Mouse (Mus musculus): ENCODE measurements around the gene Dgkz. TPM values are rescaled to one million over a fixed set of nuclear protein-coding genes. Genes with fewer than 3 reads are reported as not detected.
A peak's percentile ranks its signal among the peaks of the same experiment; 100 is the strongest.

Dgkz gene
- polyA plus RNA-seq, 2 experiments from 2014 or later = 131 to 138 TPM

GRCm38 (mm10) chr2:91993409-91993808, 17.7 kb upstream of the Dgkz start:
- no peak for ATAC-seq

GRCm38 (mm10) chr2:91989750-91990149, 14.1 kb upstream of the Dgkz start:
- no peak for ATAC-seq

GRCm38 (mm10) chr2:91987542-91987941, 11.9 kb upstream of the Dgkz start:
- peak; percentile 32 for ATAC-seq

GRCm38 (mm10) chr2:91986071-91986470, 10.4 kb upstream of the Dgkz start:
- peak; percentile 48 for ATAC-seq

GRCm38 (mm10) chr2:91984906-91985525, 9.4 kb upstream of the Dgkz start:
- ATAC-seq = peak; percentile 4

GRCm38 (mm10) chr2:91984439-91984838, 8.8 kb upstream of the Dgkz start:
- ATAC-seq = peak; percentile 98

GRCm38 (mm10) chr2:91980830-91981229, 5.2 kb upstream of the Dgkz start:
- no peak for ATAC-seq

GRCm38 (mm10) chr2:91980245-91980644, 4.6 kb upstream of the Dgkz start:
- no peak for ATAC-seq

GRCm38 (mm10) chr2:91978547-91978946, 2.9 kb upstream of the Dgkz start:
- no peak for ATAC-seq

- ATAC-seq = peak; percentile 43
Measured at GRCm38 (mm10) chr2:91977960-91978359, 2.3 kb upstream of the Dgkz start.

- ATAC-seq = no peak
Measured at GRCm38 (mm10) chr2:91973416-91974135, 2.1 kb downstream of the Dgkz start.

- peak; percentile 68 for ATAC-seq
Measured at GRCm38 (mm10) chr2:91972121-91972566, 3.5 kb downstream of the Dgkz start.

- ATAC-seq = peak; percentile 2
Measured at GRCm38 (mm10) chr2:91971231-91972097, 4.2 kb downstream of the Dgkz start.

- ATAC-seq = no peak
Measured at GRCm38 (mm10) chr2:91967962-91968361, 7.7 kb downstream of the Dgkz start.

GRCm38 (mm10) chr2:91966367-91966766, 9.3 kb downstream of the Dgkz start:
- ATAC-seq = no peak

GRCm38 (mm10) chr2:91965417-91965816, 10.2 kb downstream of the Dgkz start:
- no peak for ATAC-seq

- ATAC-seq = no peak
Measured at GRCm38 (mm10) chr2:91964610-91965204, 11.0 kb downstream of the Dgkz start.

- ATAC-seq = peak; percentile 76
Measured at GRCm38 (mm10) chr2:91963443-91963932, 12.2 kb downstream of the Dgkz start.

- ATAC-seq = no peak
Measured at GRCm38 (mm10) chr2:91962864-91963401, 12.7 kb downstream of the Dgkz start.

GRCm38 (mm10) chr2:91961901-91962761, 13.5 kb downstream of the Dgkz start:
- ATAC-seq = peak; percentile 44

GRCm38 (mm10) chr2:91960459-91960858, 15.2 kb downstream of the Dgkz start:
- no peak for ATAC-seq

Data from CD4-positive, CD25-positive, alpha-beta regulatory T cell, adult 4 months (primary cell).